Mouse (Mus musculus): ENCODE results near the gene Ykt6. TPM values are rescaled to one million over a fixed set of nuclear protein-coding genes. Genes with fewer than 3 reads are reported as not detected.
A peak's percentile ranks its signal among the peaks of the same experiment; 100 is the strongest.
"Not testable (repeated sequence)": the region's sequence is repeated elsewhere in the genome, so short reads cannot be mapped to it uniquely, and the experiment has no call there.

Ykt6 gene
- total and polyA plus RNA-seq, 2 experiments from 2014 or later: 101 to 181 TPM

GRCm38 (mm10) chr11:6000961-6001682, 45.6 kb downstream of the Ykt6 start:
- Histone ChIP-seq H3K4me3 (ENCODE audit: low read depth, low read length) (no peak overlapping the region), H3K4me2 (ENCODE audit: low read depth) (no peak overlapping the region), H3K9ac (peak overlapping the region; percentile 4; the same call in 1 of the 2 replicates), H3K9me3 (ENCODE audit: low read length) (no peaks in the 10 kb centered on the region), H3K4me1 (ENCODE audit: insufficient read depth) (peaks cover 16% of the 10 kb centered on the region), H3K36me3 (ENCODE audit: insufficient read depth) (peaks cover 4% of the 10 kb centered on the region; the same call in 1 of the 2 replicates), H3K27ac (ENCODE audit: low read depth, low read length) (peak overlapping the region; percentile 78), H3K27me3 (ENCODE audit: insufficient read depth, low read length) (no peaks in the 10 kb centered on the region)
- 73% methylated on average over 14 of the region's 14 CpGs for WGBS
- TF ChIP-seq CTCF (IDR thresholded peaks at IDR 0.05; ENCODE audit: low read depth): no peak
- ATAC-seq: peak; percentile 60
- DNase-seq: no peak

DNA sequence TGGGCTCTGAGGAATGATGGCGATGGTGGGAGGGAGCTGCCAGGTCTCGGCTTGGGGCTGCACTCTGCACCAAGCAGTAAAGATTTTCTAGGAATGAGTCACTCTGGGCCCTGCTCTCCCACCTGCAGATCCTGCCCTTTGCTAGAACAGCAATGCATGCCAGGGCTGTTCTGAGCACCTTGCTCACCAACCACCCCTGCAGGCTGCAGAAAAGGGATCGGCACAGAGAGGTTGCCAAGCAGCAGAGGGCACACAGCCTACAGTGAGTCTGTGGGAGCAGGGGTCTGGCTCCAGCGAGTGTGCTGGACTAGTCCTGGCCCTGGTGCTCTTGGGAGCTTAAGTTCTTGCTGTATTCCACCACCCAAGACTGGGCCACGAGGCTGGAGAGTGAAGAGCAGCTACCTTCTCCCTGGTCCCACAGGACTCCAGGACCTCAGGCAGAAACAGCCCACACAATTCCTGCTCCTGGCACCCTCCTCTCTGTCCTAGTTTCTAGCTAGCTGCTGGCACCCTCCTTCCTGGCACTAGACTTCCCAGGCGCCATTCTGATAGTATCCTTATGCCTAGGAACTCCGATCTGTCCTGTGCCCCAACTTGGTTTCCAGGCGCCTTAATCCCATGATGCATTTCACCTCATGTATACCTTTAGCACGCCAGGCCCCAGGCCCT, 46.6 kb downstream of the Ykt6 start:
- no peak for ATAC-seq
- Histone ChIP-seq H3K9me3 (ENCODE audit: low read length) (no peaks in the 10 kb centered on the region), H3K27me3 (ENCODE audit: insufficient read depth, low read length) (no peaks in the 10 kb centered on the region), H3K27ac (ENCODE audit: low read depth, low read length) (no peak overlapping the region), H3K4me1 (ENCODE audit: insufficient read depth) (peaks cover 16% of the 10 kb centered on the region), H3K36me3 (ENCODE audit: insufficient read depth) (peaks cover 2% of the 10 kb centered on the region; the same call in 1 of the 2 replicates), H3K9ac (0 out of 2 replicates have a peak overlapping the region, but pooled peaks have one; percentile 4), H3K4me2 (ENCODE audit: low read depth) (no peak overlapping the region), H3K4me3 (ENCODE audit: low read depth, low read length) (no peak overlapping the region)
- 73% methylated on average over 9 of the region's 9 CpGs for WGBS
- TF ChIP-seq CTCF (IDR thresholded peaks at IDR 0.05; ENCODE audit: low read depth): no peak
- no peak for DNase-seq

DNA sequence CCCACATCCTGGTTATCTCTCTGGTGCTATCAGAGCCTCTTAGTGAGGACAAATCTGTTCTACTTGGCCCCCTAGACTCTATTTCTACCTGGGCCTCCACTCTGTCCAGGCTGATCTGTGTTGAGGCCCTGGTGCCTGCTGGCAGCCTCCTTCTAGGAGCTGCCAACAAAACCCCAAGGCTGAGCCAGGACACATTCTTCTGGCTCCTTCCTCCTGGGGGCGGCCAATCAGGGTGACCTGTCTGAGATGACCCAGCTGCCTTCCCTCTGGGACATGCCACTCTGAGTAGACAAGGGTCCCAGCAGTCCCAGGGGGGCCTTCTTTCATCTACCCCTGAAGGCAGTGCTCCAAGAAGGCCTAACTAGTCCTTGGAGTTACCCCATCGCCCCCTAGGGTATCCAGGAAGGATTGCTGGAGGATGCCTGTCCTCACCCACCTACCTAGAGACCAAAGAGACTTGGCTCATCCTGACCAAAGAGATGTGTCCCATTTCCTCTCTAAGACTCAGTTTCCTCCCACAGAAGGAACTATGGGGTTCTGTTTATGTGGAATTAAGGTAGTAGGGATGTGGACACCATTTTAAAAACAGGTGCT, 47.6 kb downstream of the Ykt6 start:
- Histone ChIP-seq H3K36me3 (ENCODE audit: insufficient read depth) (no peaks in the 10 kb centered on the region; the same call in 1 of the 2 replicates), H3K4me2 (ENCODE audit: low read depth) (no peak overlapping the region), H3K4me3 (ENCODE audit: low read depth, low read length) (no peak overlapping the region), H3K27ac (ENCODE audit: low read depth, low read length) (0 out of 2 replicates have a peak overlapping the region, but pooled peaks have one; percentile 29), H3K9ac (no peak overlapping the region), H3K9me3 (ENCODE audit: low read length) (no peaks in the 10 kb centered on the region), H3K4me1 (ENCODE audit: insufficient read depth) (peaks cover 16% of the 10 kb centered on the region), H3K27me3 (ENCODE audit: insufficient read depth, low read length) (no peaks in the 10 kb centered on the region)
- WGBS: 40% methylated on average over 2 of the region's 2 CpGs
- no peak for DNase-seq
- TF ChIP-seq CTCF (IDR thresholded peaks at IDR 0.05; ENCODE audit: low read depth): peak; percentile 29; the same call in 1 of the 2 replicates
- ATAC-seq: no peak

DNA sequence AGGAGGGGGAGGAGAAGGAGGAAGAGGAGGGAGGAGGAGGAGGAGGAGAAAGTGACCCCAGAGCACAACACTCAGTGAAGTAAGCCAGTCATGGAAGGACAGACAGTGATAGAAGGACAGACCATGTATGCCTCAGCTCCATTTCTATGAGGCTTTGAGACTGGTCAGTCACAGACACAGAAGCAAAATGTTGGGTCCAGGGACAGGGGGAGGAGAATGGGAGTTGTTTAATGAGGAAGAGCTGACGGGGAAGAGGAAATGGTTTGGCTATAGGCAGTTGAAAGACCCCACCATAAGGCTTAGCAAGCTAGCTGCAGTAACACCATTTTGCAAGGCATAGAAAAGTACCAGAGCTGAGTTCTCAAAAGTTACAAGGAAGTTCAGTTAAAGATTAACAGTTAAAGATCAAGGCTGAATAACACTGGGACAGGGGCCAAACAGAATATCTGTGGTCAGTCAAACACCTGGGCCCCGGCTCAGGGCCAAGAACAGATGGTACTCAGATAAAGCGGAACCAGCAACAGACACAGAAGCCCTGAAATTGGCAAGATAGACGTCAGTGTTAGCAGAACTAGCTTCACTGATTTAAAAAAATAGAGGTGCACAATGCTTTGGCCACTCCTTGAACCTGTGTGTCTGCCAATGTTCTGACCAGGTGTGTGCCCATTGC, 50.0 kb downstream of the Ykt6 start:
- not testable (repeated sequence) for H3K4me3 ChIP-seq (ENCODE audit: low read depth, low read length); H3K27me3 ChIP-seq (ENCODE audit: insufficient read depth, low read length); ATAC-seq; H3K9ac ChIP-seq; H3K4me1 ChIP-seq (ENCODE audit: insufficient read depth); H3K9me3 ChIP-seq (ENCODE audit: low read length); H3K27ac ChIP-seq (ENCODE audit: low read depth, low read length); DNase-seq; H3K4me2 ChIP-seq (ENCODE audit: low read depth); H3K36me3 ChIP-seq (ENCODE audit: insufficient read depth)
- 44% methylated on average over 1 of the region's 4 CpGs for WGBS

- peak overlapping the region; percentile 49 for H3K4me2 ChIP-seq (ENCODE audit: low read depth)
- not testable (repeated sequence) for H3K27ac ChIP-seq (ENCODE audit: low read depth, low read length); DNase-seq; H3K27me3 ChIP-seq (ENCODE audit: insufficient read depth, low read length); H3K36me3 ChIP-seq (ENCODE audit: insufficient read depth); ATAC-seq; H3K4me1 ChIP-seq (ENCODE audit: insufficient read depth); H3K9me3 ChIP-seq (ENCODE audit: low read length)
- peak overlapping the region; percentile 35; the same call in 1 of the 2 replicates for H3K9ac ChIP-seq
- WGBS: 10% methylated on average over 36 of the region's 44 CpGs
- H3K4me3 ChIP-seq (ENCODE audit: low read depth, low read length): peak overlapping the region; percentile 31
Measured at GRCm38 (mm10) chr11:6006351-6007009, 51.0 kb downstream of the Ykt6 start.

DNA sequence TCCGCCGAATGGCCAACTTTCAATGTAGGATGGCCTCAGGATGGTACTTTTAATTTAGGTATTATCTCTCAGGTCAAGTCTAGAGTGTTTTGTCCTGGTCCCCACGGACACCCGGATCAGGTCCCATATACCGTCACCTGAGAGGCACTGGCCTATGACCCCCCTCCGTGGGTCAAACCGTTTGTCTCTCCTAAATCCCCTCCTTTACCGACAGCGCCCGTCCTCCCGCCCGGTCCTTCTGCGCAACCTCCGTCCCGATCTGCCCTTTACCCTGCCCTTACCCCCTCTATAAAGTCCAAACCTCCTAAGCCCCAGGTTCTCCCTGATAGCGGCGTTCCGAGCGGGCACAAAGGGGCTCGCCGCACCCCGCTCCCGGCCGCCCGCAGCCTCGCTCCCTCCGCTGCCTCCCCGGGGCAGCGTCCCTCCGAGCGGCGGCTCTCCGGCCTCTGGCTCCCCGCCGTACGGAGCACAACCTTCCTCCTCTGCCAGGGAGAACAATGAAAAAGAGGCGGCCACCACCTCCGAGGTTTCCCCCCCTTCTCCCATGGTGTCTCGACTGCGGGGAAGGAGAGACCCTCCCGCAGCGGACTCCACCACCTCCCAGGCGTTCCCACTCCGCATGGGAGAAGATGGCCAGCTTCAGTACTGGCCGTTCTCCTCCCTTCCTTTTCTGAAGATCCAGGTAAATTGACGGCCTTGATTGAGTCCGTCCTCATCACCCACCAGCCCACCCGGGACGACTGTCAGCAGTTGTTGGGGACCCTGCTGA, 51.7 kb downstream of the Ykt6 start:
- 9% methylated on average over 20 of the region's 49 CpGs for WGBS
- not testable (repeated sequence) for DNase-seq
- peak; percentile 66 for ATAC-seq

GRCm38 (mm10) chr11:6007779-6008128, 52.3 kb downstream of the Ykt6 start:
- H3K36me3 ChIP-seq (ENCODE audit: insufficient read depth); DNase-seq; H3K27ac ChIP-seq (ENCODE audit: low read depth, low read length); ATAC-seq; H3K27me3 ChIP-seq (ENCODE audit: insufficient read depth, low read length); H3K9me3 ChIP-seq (ENCODE audit: low read length); H3K4me1 ChIP-seq (ENCODE audit: insufficient read depth): not testable (repeated sequence)
- 27% methylated on average over 9 of the region's 13 CpGs for WGBS
- H3K9ac ChIP-seq: 0 out of 2 replicates have a peak overlapping the region, but pooled peaks have one; percentile 39
- peak overlapping the region; percentile 23; the same call in 1 of the 2 replicates for H3K4me3 ChIP-seq (ENCODE audit: low read depth, low read length)
- peak overlapping the region; percentile 49 for H3K4me2 ChIP-seq (ENCODE audit: low read depth)

More for the DNA sequence above, 51.7 kb downstream of the Ykt6 start:
- not testable (repeated sequence) for H3K36me3 ChIP-seq (ENCODE audit: insufficient read depth); H3K4me1 ChIP-seq (ENCODE audit: insufficient read depth); H3K27ac ChIP-seq (ENCODE audit: low read depth, low read length); H3K27me3 ChIP-seq (ENCODE audit: insufficient read depth, low read length); H3K9me3 ChIP-seq (ENCODE audit: low read length)
- H3K9ac ChIP-seq: peak overlapping the region; percentile 39; the same call in 1 of the 2 replicates
- peak overlapping the region; percentile 31 for H3K4me3 ChIP-seq (ENCODE audit: low read depth, low read length)
- peak overlapping the region; percentile 49 for H3K4me2 ChIP-seq (ENCODE audit: low read depth)

GRCm38 (mm10) chr11:6010751-6011482, 55.4 kb downstream of the Ykt6 start:
- not testable (repeated sequence) for H3K9ac ChIP-seq; ATAC-seq; H3K27me3 ChIP-seq (ENCODE audit: insufficient read depth, low read length); H3K4me2 ChIP-seq (ENCODE audit: low read depth); H3K9me3 ChIP-seq (ENCODE audit: low read length); H3K27ac ChIP-seq (ENCODE audit: low read depth, low read length); H3K4me3 ChIP-seq (ENCODE audit: low read depth, low read length); DNase-seq; H3K4me1 ChIP-seq (ENCODE audit: insufficient read depth)
- WGBS: 87% methylated on average over 2 of the region's 18 CpGs
- peaks cover 23% of the 10 kb centered on the region; the same call in 1 of the 2 replicates for H3K36me3 ChIP-seq (ENCODE audit: insufficient read depth)
